Mouse (Mus musculus): ENCODE data around the gene Btbd9. TPM values are rescaled to one million over a fixed set of nuclear protein-coding genes. Genes with fewer than 3 reads are reported as not detected.

Gene Btbd9
- polyA plus RNA-seq, 1 experiment: 32.7 TPM

GRCm38 (mm10) chr17:30613350-30613749 lies 37.1 kb upstream of the Btbd9 start:
- TF ChIP-seq CTCF (IDR thresholded peaks at IDR 0.05; ENCODE audit: borderline replicate concordance, insufficient read depth, low read depth, low read length) (no peak), POLR2A (IDR thresholded peaks at IDR 0.05; ENCODE audit: borderline replicate concordance, insufficient read depth, low read length) (no peak)
- H3K27me3 ChIP-seq (ENCODE audit: control insufficient read depth, insufficient read depth, low read length): no peaks in the 10 kb centered on the region

GRCm38 (mm10) chr17:30612075-30612859 lies 36.0 kb upstream of the Btbd9 start:
- peak; percentile 100 for DNase-seq
- Histone ChIP-seq H3K27ac (ENCODE audit: insufficient read depth, low read length) (peak overlapping the region; percentile 85), H3K27me3 (ENCODE audit: control insufficient read depth, insufficient read depth, low read length) (no peaks in the 10 kb centered on the region), H3K4me3 (replicated peaks; ENCODE audit: insufficient read depth, low read depth, low read length) (peak overlapping the region; percentile 87), H3K4me1 (ENCODE audit: control insufficient read depth, insufficient read depth, low read length) (no peaks in the 10 kb centered on the region; the same call in none of the 2 replicates)
- TF ChIP-seq CTCF (IDR thresholded peaks at IDR 0.05; ENCODE audit: borderline replicate concordance, insufficient read depth, low read depth, low read length): no peak
- TF ChIP-seq POLR2A (IDR thresholded peaks at IDR 0.05; ENCODE audit: borderline replicate concordance, insufficient read depth, low read length): peak; percentile 83
- WGBS: under 1% methylated on average over 34 of the region's 34 CpGs

More at GRCm38 (mm10) chr17:30613350-30613749, 37.1 kb upstream of the Btbd9 start:
- no peak overlapping the region for H3K4me3 ChIP-seq (replicated peaks; ENCODE audit: insufficient read depth, low read depth, low read length)
- no peak overlapping the region for H3K27ac ChIP-seq (ENCODE audit: insufficient read depth, low read length)
- no peak for DNase-seq
- H3K4me1 ChIP-seq (ENCODE audit: control insufficient read depth, insufficient read depth, low read length): no peaks in the 10 kb centered on the region; the same call in 1 of the 2 replicates

GRCm38 (mm10) chr17:30611221-30612074 lies 35.2 kb upstream of the Btbd9 start:
- H3K27me3 ChIP-seq (ENCODE audit: control insufficient read depth, insufficient read depth, low read length): no peaks in the 10 kb centered on the region
- TF ChIP-seq CTCF (IDR thresholded peaks at IDR 0.05; ENCODE audit: borderline replicate concordance, insufficient read depth, low read depth, low read length) (no peak), POLR2A (IDR thresholded peaks at IDR 0.05; ENCODE audit: borderline replicate concordance, insufficient read depth, low read length) (no peak)
- no peaks in the 10 kb centered on the region; the same call in none of the 2 replicates for H3K4me1 ChIP-seq (ENCODE audit: control insufficient read depth, insufficient read depth, low read length)
- WGBS: 28% methylated on average over 18 of the region's 18 CpGs
- peak overlapping the region; percentile 87 for H3K4me3 ChIP-seq (replicated peaks; ENCODE audit: insufficient read depth, low read depth, low read length)
- no peak overlapping the region for H3K27ac ChIP-seq (ENCODE audit: insufficient read depth, low read length)
- no peak for DNase-seq

- H3K4me3 ChIP-seq (replicated peaks; ENCODE audit: insufficient read depth, low read depth, low read length): no peak overlapping the region
- H3K4me1 ChIP-seq (ENCODE audit: control insufficient read depth, insufficient read depth, low read length): no peaks in the 10 kb centered on the region; the same call in none of the 2 replicates
- no peak overlapping the region for H3K27ac ChIP-seq (ENCODE audit: insufficient read depth, low read length)
- 52% methylated on average over 1 of the region's 1 CpGs for WGBS
- TF ChIP-seq POLR2A (IDR thresholded peaks at IDR 0.05; ENCODE audit: borderline replicate concordance, insufficient read depth, low read length) (no peak), CTCF (IDR thresholded peaks at IDR 0.05; ENCODE audit: borderline replicate concordance, insufficient read depth, low read depth, low read length) (no peak)
- DNase-seq: no peak
- H3K27me3 ChIP-seq (ENCODE audit: control insufficient read depth, insufficient read depth, low read length): no peaks in the 10 kb centered on the region
Measured at GRCm38 (mm10) chr17:30610739-30611138, 34.5 kb upstream of the Btbd9 start.

- Histone ChIP-seq H3K4me3 (replicated peaks; ENCODE audit: insufficient read depth, low read depth, low read length) (no peak overlapping the region), H3K27ac (ENCODE audit: insufficient read depth, low read length) (no peak overlapping the region), H3K4me1 (ENCODE audit: control insufficient read depth, insufficient read depth, low read length) (no peaks in the 10 kb centered on the region; the same call in none of the 2 replicates), H3K27me3 (ENCODE audit: control insufficient read depth, insufficient read depth, low read length) (no peaks in the 10 kb centered on the region)
- no peak for TF ChIP-seq CTCF (IDR thresholded peaks at IDR 0.05; ENCODE audit: borderline replicate concordance, insufficient read depth, low read depth, low read length)
- no peak for TF ChIP-seq POLR2A (IDR thresholded peaks at IDR 0.05; ENCODE audit: borderline replicate concordance, insufficient read depth, low read length)
- no peak for DNase-seq
- WGBS: 96% methylated on average over 5 of the region's 5 CpGs
Measured at GRCm38 (mm10) chr17:30609980-30610307, 33.7 kb upstream of the Btbd9 start.

- H3K27me3 ChIP-seq (ENCODE audit: control insufficient read depth, insufficient read depth, low read length): no peaks in the 10 kb centered on the region
- no peak overlapping the region for H3K4me3 ChIP-seq (replicated peaks; ENCODE audit: insufficient read depth, low read depth, low read length)
- H3K4me1 ChIP-seq (ENCODE audit: control insufficient read depth, insufficient read depth, low read length): no peaks in the 10 kb centered on the region; the same call in none of the 2 replicates
- H3K27ac ChIP-seq (ENCODE audit: insufficient read depth, low read length): no peak overlapping the region
- WGBS: 76% methylated on average over 16 of the region's 16 CpGs
- TF ChIP-seq CTCF (IDR thresholded peaks at IDR 0.05; ENCODE audit: borderline replicate concordance, insufficient read depth, low read depth, low read length): no peak
- TF ChIP-seq POLR2A (IDR thresholded peaks at IDR 0.05; ENCODE audit: borderline replicate concordance, insufficient read depth, low read length): no peak
- no peak for DNase-seq
Measured at GRCm38 (mm10) chr17:30609305-30609979, 33.2 kb upstream of the Btbd9 start.

GRCm38 (mm10) chr17:30607909-30608495 lies 31.7 kb upstream of the Btbd9 start:
- DNase-seq: no peak
- no peaks in the 10 kb centered on the region for H3K27me3 ChIP-seq (ENCODE audit: control insufficient read depth, insufficient read depth, low read length)
- 60% methylated on average over 8 of the region's 8 CpGs for WGBS
- H3K4me1 ChIP-seq (ENCODE audit: control insufficient read depth, insufficient read depth, low read length): no peaks in the 10 kb centered on the region; the same call in none of the 2 replicates
- no peak for TF ChIP-seq POLR2A (IDR thresholded peaks at IDR 0.05; ENCODE audit: borderline replicate concordance, insufficient read depth, low read length)
- no peak for TF ChIP-seq CTCF (IDR thresholded peaks at IDR 0.05; ENCODE audit: borderline replicate concordance, insufficient read depth, low read depth, low read length)
- no peak overlapping the region for H3K27ac ChIP-seq (ENCODE audit: insufficient read depth, low read length)
- H3K4me3 ChIP-seq (replicated peaks; ENCODE audit: insufficient read depth, low read depth, low read length): no peak overlapping the region
